Mouse (Mus musculus): ENCODE data around the gene Olfr853.

Gene Olfr853

GRCm38 (mm10) chr9:19540976-19541375 lies at the start of gene Olfr853:
Olfr853 (minus strand) TSS chr9:19541076.
- DNase-seq (ENCODE audit: low read depth): no peak

GRCm38 (mm10) chr9:19582317-19582716 lies 41.4 kb upstream of the Olfr853 start, which contains the start of gene Olfr855:
Olfr855 (plus strand) TSS chr9:19582617.
- no peak for DNase-seq (ENCODE audit: low read depth)

- DNase-seq (ENCODE audit: low read depth): no peak
Observed at GRCm38 (mm10) chr9:19567282-19567681, 26.4 kb upstream of the Olfr853 start, which contains the start of gene Olfr854. Olfr854 (minus strand) TSS chr9:19567382.

GRCm38 (mm10) chr9:19492995-19493394 lies 47.9 kb downstream of the Olfr853 start, which contains the start of gene Olfr851:
Olfr851 (plus strand) TSS chr9:19493295.
- no peak for DNase-seq (ENCODE audit: low read depth)
